Mouse (Mus musculus) kidney, adult 2 months (tissue): Measurements from ENCODE around the gene Doxl2.

Experiments
- CTCF ChIP-seq: fragments of 200-500 bp; conservative IDR thresholded peaks from 2 replicates; pipeline ENCODE4 v1.5.1; 2011; ENCODE audit warnings: low read depth, mild to moderate bottlenecking, control low read depth, low read length, moderate library complexity, mixed read lengths; ENCODE audit not compliant: insufficient read depth, insufficient read length
- POLR2A ChIP-seq: fragments of 200-500 bp; IDR thresholded peaks from one replicate; pipeline ENCODE4 v1.6.1; 2011; ENCODE audit warnings: low read depth, low read length, control low read depth

- TF ChIP-seq CTCF (no peak), POLR2A (no peak)
These were observed 15.2 kb downstream of the Doxl2 start for GRCm38 (mm10) chr6:48989971-48990370.
